Mouse (Mus musculus) spleen, postnatal 4 days (tissue): ENCODE measurements around the gene Gm20865.
"Not testable (repeated sequence)": the region's sequence is repeated elsewhere in the genome, so short reads cannot be mapped to it uniquely, and the experiment has no call there.

Experiments used
- DNase-seq, 2 experiments: peaks; one replicate each; pipeline ENCODE4 v3.0.0; 2022; ENCODE audit warnings: low spot score in 2 of 2

The Gm20865 gene

GRCm38 (mm10) chrY:21241275-21241674, at the start of gene Gm20865:
Gene Gm20865, plus strand, starts transcription at chrY:21241575.
- DNase-seq = not testable (repeated sequence)
